ENCODE assay signal across 10 mouse cellular contexts in genomic region chr11:101602491-101602890, GRCm38 (mm10). TPM values are rescaled to one million over a fixed set of nuclear protein-coding genes. Genes with fewer than 3 reads are reported as not detected.
DNase-seq lines count a peak whose midpoint lies in the region; ATAC-seq and TF ChIP-seq lines count a peak whose summit lies in the region.
"Had no signal": no experiment of that assay in that cellular context is flagged by ENCODE, and none has a peak within 500 bp of the region (broad histone marks: within the 10 kb centered on the region; RNA-seq: fewer than 3 reads in every experiment).

No protein-coding gene starts in this region.

- WGBS in hindbrain, embryonic 11.5 days = 14% methylated on average over 3 of the region's 3 CpGs
- WGBS in hindbrain, embryonic 13.5 days = 13% methylated on average over 3 of the region's 3 CpGs
- WGBS in limb, embryonic 11.5 days = 7% methylated on average over 3 of the region's 3 CpGs

- in situ Hi-C loops in ES-E14 (cut with MboI; ENCODE audit: low sequenced_read_pairs in 2 of 2, unreplicated experiment in 2 of 2) = no loop called here

- peak; percentile 80 for DNase-seq in hindbrain, embryonic 11.5 days (ENCODE audit: low spot score)
- DNase-seq in ES-E14 (ENCODE audit: low read depth, low spot score) = peak; percentile 92
- DNase-seq in limb, embryonic 11.5 days (ENCODE audit: low spot score) = peak; percentile 87
- DNase-seq in retina, embryonic 14.5 days (ENCODE audit: low spot score) = peak; percentile 79
- DNase-seq in cerebellum, adult 8-10 months = no peak
- no peak for DNase-seq in left cerebral cortex, adult 11 months (ENCODE audit: low spot score)

- no peaks in the 10 kb centered on the region for H3K4me1 ChIP-seq in hindbrain, embryonic 11.5 days (replicated peaks; ENCODE audit: control insufficient read depth, insufficient read depth, low read length)
- H3K4me1 ChIP-seq in hindbrain, embryonic 13.5 days (replicated peaks) = peaks cover 5% of the 10 kb centered on the region; the same call in 1 of the 2 replicates
- H3K4me1 ChIP-seq in ES-E14 (ENCODE audit: control insufficient read depth in 2 of 2, insufficient read depth in 2 of 2, low read length in 2 of 2, poor library complexity in 1 of 2) = no peaks in the 10 kb centered on the region
- H3K4me1 ChIP-seq in limb, embryonic 11.5 days (ENCODE audit: control insufficient read depth, insufficient read depth, low read length) = no peaks in the 10 kb centered on the region
- H3K4me1 ChIP-seq: midbrain, embryonic 12.5 days had no signal

- H3K9me3 ChIP-seq in hindbrain, embryonic 11.5 days (ENCODE audit: control insufficient read depth, low read length) = no peaks in the 10 kb centered on the region
- H3K9me3 ChIP-seq in hindbrain, embryonic 13.5 days = no peaks in the 10 kb centered on the region
- H3K9me3 ChIP-seq in ES-E14 (ENCODE audit: control insufficient read depth, insufficient read depth, low read depth, low read length) = no peaks in the 10 kb centered on the region
- no peaks in the 10 kb centered on the region for H3K9me3 ChIP-seq in limb, embryonic 11.5 days (ENCODE audit: control insufficient read depth, low read length)
- H3K9me3 ChIP-seq: embryonic facial prominence, embryonic 13.5 days; midbrain, embryonic 12.5 days had no signal

- no peak overlapping the region for H3K4me3 ChIP-seq in hindbrain, embryonic 11.5 days (ENCODE audit: low read depth, low read length)
- H3K4me3 ChIP-seq in hindbrain, embryonic 13.5 days = no peak overlapping the region
- no peak overlapping the region for H3K4me3 ChIP-seq in ES-E14 (ENCODE audit: insufficient read depth in 1 of 2, low read depth in 1 of 2, low read length in 2 of 2, poor library complexity in 1 of 2, severe bottlenecking in 1 of 2)
- no peak overlapping the region for H3K4me3 ChIP-seq in limb, embryonic 11.5 days (ENCODE audit: low read depth, low read length)
- H3K4me3 ChIP-seq: embryonic facial prominence, embryonic 13.5 days; midbrain, embryonic 12.5 days had no signal

- H3K9ac ChIP-seq in hindbrain, embryonic 11.5 days (ENCODE audit: low read depth, low read length) = no peak overlapping the region
- no peak overlapping the region for H3K9ac ChIP-seq in hindbrain, embryonic 13.5 days
- no peak overlapping the region for H3K9ac ChIP-seq in ES-E14 (ENCODE audit: insufficient read depth, low read depth, low read length, poor library complexity, severe bottlenecking)
- H3K9ac ChIP-seq in limb, embryonic 11.5 days (ENCODE audit: low read length) = no peak overlapping the region
- H3K9ac ChIP-seq: embryonic facial prominence, embryonic 13.5 days; midbrain, embryonic 12.5 days had no signal

- no peak overlapping the region for H3K27ac ChIP-seq in hindbrain, embryonic 11.5 days (ENCODE audit: low read depth, low read length)
- H3K27ac ChIP-seq in hindbrain, embryonic 13.5 days = no peak overlapping the region
- H3K27ac ChIP-seq in ES-E14 (ENCODE audit: insufficient read depth, low read depth, low read length, poor library complexity, severe bottlenecking) = no peak overlapping the region
- no peak overlapping the region for H3K27ac ChIP-seq in limb, embryonic 11.5 days (replicated peaks; ENCODE audit: low read depth, low read length)
- H3K27ac ChIP-seq: embryonic facial prominence, embryonic 13.5 days; midbrain, embryonic 12.5 days had no signal

- ATAC-seq in hindbrain, embryonic 11.5 days (ENCODE audit: low FRiP score) = no peak
- no peak for ATAC-seq in hindbrain, embryonic 13.5 days (ENCODE audit: low FRiP score)
- peak; percentile 53; the same call in 1 of the 2 replicates for ATAC-seq in common myeloid progenitor, adult 5-6 weeks (replicated peaks; ENCODE audit: low read depth, poor library complexity, severe bottlenecking)
- ATAC-seq in limb, embryonic 11.5 days (ENCODE audit: insufficient number of reproducible peaks, low FRiP score, low TSS enrichment, low read depth) = no peak

- H3K27me3 ChIP-seq in hindbrain, embryonic 11.5 days (ENCODE audit: control insufficient read depth, insufficient read depth, low read length) = no peaks in the 10 kb centered on the region
- H3K27me3 ChIP-seq in hindbrain, embryonic 13.5 days = 0 out of 2 replicates have a peak, but pooled peaks cover 11% of the 10 kb centered on the region
- H3K27me3 ChIP-seq in limb, embryonic 11.5 days (ENCODE audit: control insufficient read depth, insufficient read depth, low read length) = no peaks in the 10 kb centered on the region
- H3K27me3 ChIP-seq: embryonic facial prominence, embryonic 13.5 days had no signal

- no peaks in the 10 kb centered on the region for H3K36me3 ChIP-seq in hindbrain, embryonic 11.5 days (ENCODE audit: control insufficient read depth, insufficient read depth, low read length)
- no peaks in the 10 kb centered on the region for H3K36me3 ChIP-seq in hindbrain, embryonic 13.5 days
- H3K36me3 ChIP-seq in ES-E14 (ENCODE audit: control insufficient read depth, insufficient read depth, low read length, poor library complexity, severe bottlenecking) = no peaks in the 10 kb centered on the region
- H3K36me3 ChIP-seq in limb, embryonic 11.5 days (ENCODE audit: control insufficient read depth, insufficient read depth, low read length) = no peaks in the 10 kb centered on the region
- H3K36me3 ChIP-seq: embryonic facial prominence, embryonic 13.5 days; midbrain, embryonic 12.5 days had no signal

- no peak overlapping the region for H3K4me2 ChIP-seq in hindbrain, embryonic 11.5 days (replicated peaks; ENCODE audit: low read depth, low read length)
- H3K4me2 ChIP-seq in hindbrain, embryonic 13.5 days = no peak overlapping the region
- no peak overlapping the region for H3K4me2 ChIP-seq in limb, embryonic 11.5 days (ENCODE audit: low read depth, severe bottlenecking)
- H3K4me2 ChIP-seq: embryonic facial prominence, embryonic 13.5 days; midbrain, embryonic 12.5 days had no signal

TF ChIP-seq in ES-E14, 5 proteins besides CTCF, POLR2A, EP300 and RAD21:
- no peak for TF ChIP-seq ZC3H11A (IDR thresholded peaks at IDR 0.05; ENCODE audit: borderline replicate concordance, low read depth, low read length)
- TF ChIP-seq MAFK (IDR thresholded peaks at IDR 0.05; ENCODE audit: insufficient read depth, low read depth, low read length) = no peak
- TF ChIP-seq ZNF384 (IDR thresholded peaks at IDR 0.05; ENCODE audit: low read depth, low read length) = no peak
- no peak for TF ChIP-seq CHD2 (IDR thresholded peaks at IDR 0.05; ENCODE audit: low read depth, low read length)

RNA-seq across cellular contexts. Expression of gene Gm11634, which starts 3.4 kb away (rescaled TPM):
- not detected in 2 replicates for polyA plus RNA-seq in hindbrain, embryonic 11.5 days (2014; fragmentation: Nextera tagmentation; extraction: Ambion mirVana)
- not detected in 2 replicates for polyA plus RNA-seq in hindbrain, embryonic 13.5 days (2015; fragmentation: Nextera tagmentation; extraction: Ambion mirVana)
- not detected in 2 replicates for total RNA-seq in ES-E14 (2012; rRNA removed)
- total RNA-seq in common myeloid progenitor, adult 5-6 weeks (2017) = not detected in 2 replicates
- polyA plus RNA-seq in limb, embryonic 11.5 days (2014; fragmentation: Nextera tagmentation; extraction: Ambion mirVana) = not detected in 2 replicates
- polyA plus RNA-seq: embryonic facial prominence, embryonic 13.5 days; midbrain, embryonic 12.5 days had no signal

RNA-seq across cellular contexts. Expression of gene Tmem106a, which starts 20.4 kb away (rescaled TPM):
- polyA plus RNA-seq in hindbrain, embryonic 11.5 days (2014; fragmentation: Nextera tagmentation; extraction: Ambion mirVana) = 3.4 and 3.5 TPM in 2 replicates
- polyA plus RNA-seq in hindbrain, embryonic 13.5 days (2015; fragmentation: Nextera tagmentation; extraction: Ambion mirVana) = 3.4 and 4.1 TPM in 2 replicates
- total RNA-seq in ES-E14 (2012; rRNA removed) = 5.8 and 7.0 TPM in 2 replicates
- 0.50 and 2.9 TPM in 2 replicates for total RNA-seq in common myeloid progenitor, adult 5-6 weeks (2017)
- 0.67 and 1.3 TPM in 2 replicates for polyA plus RNA-seq in limb, embryonic 11.5 days (2014; fragmentation: Nextera tagmentation; extraction: Ambion mirVana)

RNA-seq across cellular contexts. Expression of gene Rdm1, which starts 24.5 kb away (rescaled TPM):
- polyA plus RNA-seq in hindbrain, embryonic 11.5 days (2014; fragmentation: Nextera tagmentation; extraction: Ambion mirVana) = 34.5 and 35.5 TPM in 2 replicates
- 15.5 and 18.9 TPM in 2 replicates for polyA plus RNA-seq in hindbrain, embryonic 13.5 days (2015; fragmentation: Nextera tagmentation; extraction: Ambion mirVana)
- total RNA-seq in ES-E14 (2012; rRNA removed) = 81.1 and 99.0 TPM in 2 replicates
- total RNA-seq in common myeloid progenitor, adult 5-6 weeks (2017) = 11.0 and 14.9 TPM in 2 replicates
- polyA plus RNA-seq in limb, embryonic 11.5 days (2014; fragmentation: Nextera tagmentation; extraction: Ambion mirVana) = 30.0 and 31.0 TPM in 2 replicates

RNA-seq across cellular contexts. Expression of gene Nbr1, which starts 50.5 kb away (rescaled TPM):
- polyA plus RNA-seq in hindbrain, embryonic 11.5 days (2014; fragmentation: Nextera tagmentation; extraction: Ambion mirVana) = 83.0 and 93.1 TPM in 2 replicates
- 98.7 and 104 TPM in 2 replicates for polyA plus RNA-seq in hindbrain, embryonic 13.5 days (2015; fragmentation: Nextera tagmentation; extraction: Ambion mirVana)
- 101 and 103 TPM in 2 replicates for total RNA-seq in ES-E14 (2012; rRNA removed)
- 47.1 and 61.9 TPM in 2 replicates for total RNA-seq in common myeloid progenitor, adult 5-6 weeks (2017)
- polyA plus RNA-seq in limb, embryonic 11.5 days (2014; fragmentation: Nextera tagmentation; extraction: Ambion mirVana) = 64.1 and 69.6 TPM in 2 replicates

RNA-seq across cellular contexts. Expression of gene Brca1, which starts 50.7 kb away (rescaled TPM):
- polyA plus RNA-seq in hindbrain, embryonic 11.5 days (2014; fragmentation: Nextera tagmentation; extraction: Ambion mirVana) = 19.7 and 20.2 TPM in 2 replicates
- polyA plus RNA-seq in hindbrain, embryonic 13.5 days (2015; fragmentation: Nextera tagmentation; extraction: Ambion mirVana) = 2.9 TPM in 2 replicates
- 61.1 and 63.5 TPM in 2 replicates for total RNA-seq in ES-E14 (2012; rRNA removed)
- 43.0 and 49.1 TPM in 2 replicates for total RNA-seq in common myeloid progenitor, adult 5-6 weeks (2017)
- 23.2 and 23.3 TPM in 2 replicates for polyA plus RNA-seq in limb, embryonic 11.5 days (2014; fragmentation: Nextera tagmentation; extraction: Ambion mirVana)

Comparison
In these comparisons a context has a peak if more than half of its experiments do, and no peak if none do; other contexts are left out.
1. DNase-seq: peak in hindbrain, embryonic 11.5 days (single experiment), ES-E14 (single experiment), limb, embryonic 11.5 days (single experiment) and retina, embryonic 14.5 days (single experiment); none in cerebellum, adult 8-10 months (single experiment) and left cerebral cortex, adult 11 months (single experiment).